ENCODE assay signal across 9 mouse cellular contexts in the genomic region with DNA sequence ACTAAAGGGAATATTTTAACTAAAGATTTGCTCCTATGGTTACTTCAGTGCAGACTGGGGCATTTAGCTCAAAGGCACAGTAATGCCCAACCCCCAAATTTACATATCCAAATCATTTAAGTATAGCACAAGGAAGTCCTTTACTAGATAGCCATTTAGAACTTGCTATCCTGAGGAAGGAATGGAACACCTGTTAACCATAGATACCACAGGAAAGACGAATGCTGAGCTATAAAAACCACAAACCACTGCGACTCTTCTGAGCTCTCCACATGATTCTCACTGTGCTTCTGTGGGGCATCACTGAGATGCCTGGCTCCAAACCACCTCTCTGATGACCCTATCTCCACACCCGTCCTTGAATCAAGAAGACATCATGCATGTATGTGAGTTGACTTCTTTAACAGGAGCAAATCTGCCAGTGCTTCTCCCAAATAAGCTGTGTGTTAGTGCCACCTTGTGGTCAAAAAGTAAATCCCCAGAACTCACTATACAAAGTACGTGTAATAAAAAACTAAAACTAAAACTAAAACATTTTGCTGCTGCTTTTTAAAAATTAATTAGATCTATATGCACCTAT. TPM values are rescaled to one million over a fixed set of nuclear protein-coding genes. Genes with fewer than 3 reads are reported as not detected.
DNase-seq lines count a peak whose midpoint lies in the region; ATAC-seq and TF ChIP-seq lines count a peak whose summit lies in the region.
"Had no signal": no experiment of that assay in that cellular context is flagged by ENCODE, and none has a peak within 500 bp of the region (broad histone marks: within the 10 kb centered on the region; RNA-seq: fewer than 3 reads in every experiment).

No protein-coding gene starts in this region.

- intact Hi-C loops in left cerebral cortex, postnatal 14 days (cut with DNase I) = loop anchor here (2.0 to 10.0 kb wide), 2 partner anchors 908 to 1358 kb away; no protein-coding TSS in a partner anchor

- no peak overlapping the region for H3K27ac ChIP-seq in liver, adult 2 months (replicated peaks; ENCODE audit: insufficient read depth, low read depth, low read length)
- H3K27ac ChIP-seq in liver, embryonic 11.5 days (ENCODE audit: low read depth, low read length) = no peak overlapping the region
- H3K27ac ChIP-seq in hindbrain, embryonic 15.5 days (replicated peaks) = no peak overlapping the region
- no peak overlapping the region for H3K27ac ChIP-seq in neural tube, embryonic 14.5 days (ENCODE audit: low read depth, low read length)

- peak; percentile 35 for TF ChIP-seq CTCF in liver, adult 2 months (IDR thresholded peaks at IDR 0.05; ENCODE audit: low read depth, low read length)

- H3K9ac ChIP-seq in liver, adult 2 months (ENCODE audit: low read depth, low read length) = no peak overlapping the region
- no peak overlapping the region for H3K9ac ChIP-seq in liver, embryonic 11.5 days (ENCODE audit: low read depth, low read length)
- no peak overlapping the region for H3K9ac ChIP-seq in hindbrain, embryonic 15.5 days
- H3K9ac ChIP-seq in neural tube, embryonic 14.5 days (replicated peaks; ENCODE audit: low read depth, low read length) = no peak overlapping the region

- no peak overlapping the region for H3K4me2 ChIP-seq in liver, embryonic 11.5 days
- H3K4me2 ChIP-seq in hindbrain, embryonic 15.5 days = no peak overlapping the region
- H3K4me2 ChIP-seq in neural tube, embryonic 14.5 days (ENCODE audit: low read depth, low read length) = no peak overlapping the region

- no peaks in the 10 kb centered on the region for H3K4me1 ChIP-seq in liver, adult 2 months (ENCODE audit: control insufficient read depth, insufficient read depth, low read length)
- H3K4me1 ChIP-seq in liver, embryonic 11.5 days (replicated peaks; ENCODE audit: control insufficient read depth, insufficient read depth, low read length) = no peaks in the 10 kb centered on the region
- 0 out of 2 replicates have a peak, but pooled peaks cover 2% of the 10 kb centered on the region for H3K4me1 ChIP-seq in hindbrain, embryonic 15.5 days (replicated peaks)
- H3K4me1 ChIP-seq in neural tube, embryonic 14.5 days (ENCODE audit: control insufficient read depth, insufficient read depth, low read length) = no peaks in the 10 kb centered on the region

- H3K36me3 ChIP-seq in liver, adult 2 months (ENCODE audit: control insufficient read depth, insufficient read depth, low read length) = no peaks in the 10 kb centered on the region
- no peaks in the 10 kb centered on the region for H3K36me3 ChIP-seq in liver, embryonic 11.5 days (ENCODE audit: control insufficient read depth, insufficient read depth, low read length)
- no peaks in the 10 kb centered on the region for H3K36me3 ChIP-seq in hindbrain, embryonic 15.5 days
- H3K36me3 ChIP-seq in neural tube, embryonic 14.5 days (ENCODE audit: control insufficient read depth, insufficient read depth, low read length) = no peaks in the 10 kb centered on the region

- H3K4me3 ChIP-seq in liver, adult 2 months (ENCODE audit: insufficient read depth, low read depth, low read length) = no peak overlapping the region
- no peak overlapping the region for H3K4me3 ChIP-seq in liver, embryonic 11.5 days (ENCODE audit: low read depth, low read length)
- no peak overlapping the region for H3K4me3 ChIP-seq in hindbrain, embryonic 15.5 days
- H3K4me3 ChIP-seq in neural tube, embryonic 14.5 days (ENCODE audit: low read depth, low read length) = no peak overlapping the region

- no peak for TF ChIP-seq POLR2A in liver, adult 2 months (IDR thresholded peaks at IDR 0.05; ENCODE audit: extremely low read depth, insufficient read depth, low read length)

- H3K9me3 ChIP-seq in liver, embryonic 11.5 days (ENCODE audit: control insufficient read depth, low read length) = no peaks in the 10 kb centered on the region
- no peaks in the 10 kb centered on the region for H3K9me3 ChIP-seq in hindbrain, embryonic 15.5 days
- H3K9me3 ChIP-seq in neural tube, embryonic 14.5 days (ENCODE audit: control insufficient read depth, low read length) = no peaks in the 10 kb centered on the region

- no peaks in the 10 kb centered on the region for H3K79me2 ChIP-seq in liver, adult 2 months (ENCODE audit: control insufficient read depth, insufficient read depth, low read length)

- WGBS in liver, adult 2 months = 38% methylated on average over 4 of the region's 4 CpGs
- 15% methylated on average over 4 of the region's 4 CpGs for WGBS in liver, embryonic 11.5 days
- WGBS in hindbrain, embryonic 15.5 days = 39% methylated on average over 4 of the region's 4 CpGs
- WGBS in neural tube, embryonic 14.5 days = 36% methylated on average over 4 of the region's 4 CpGs

- H3K27me3 ChIP-seq in liver, adult 2 months (ENCODE audit: control insufficient read depth, insufficient read depth, low read length) = no peaks in the 10 kb centered on the region
- H3K27me3 ChIP-seq in liver, embryonic 11.5 days (replicated peaks; ENCODE audit: control insufficient read depth, insufficient read depth, low read length) = no peaks in the 10 kb centered on the region
- no peaks in the 10 kb centered on the region for H3K27me3 ChIP-seq in hindbrain, embryonic 15.5 days
- no peaks in the 10 kb centered on the region for H3K27me3 ChIP-seq in neural tube, embryonic 14.5 days (ENCODE audit: control insufficient read depth, insufficient read depth, low read length)

- ATAC-seq in liver, embryonic 11.5 days (replicated peaks; ENCODE audit: low FRiP score) = no peak
- peak; percentile 84 for ATAC-seq in common myeloid progenitor, adult 5-6 weeks (replicated peaks; ENCODE audit: low read depth, poor library complexity, severe bottlenecking)
- peak; percentile 61; the same call in 1 of the 2 replicates for ATAC-seq in hindbrain, embryonic 15.5 days (ENCODE audit: low FRiP score, low read depth)
- peak; percentile 62; the same call in 1 of the 2 replicates for ATAC-seq in neural tube, embryonic 14.5 days (ENCODE audit: low read depth)

- peak; percentile 59 for DNase-seq in liver, adult 2 months (ENCODE audit: extremely low read depth, low read depth, low spot score)
- no peak for DNase-seq in liver, embryonic 11.5 days (ENCODE audit: low spot score)
- peak; percentile 76 for DNase-seq in MN1 (ENCODE audit: low spot score)
- peak; percentile 67 to 71 for DNase-seq in left cerebral cortex, postnatal 14 days (ENCODE audit: low spot score in 2 of 2)
- no peak for DNase-seq in ovary, postnatal 36 days (ENCODE audit: low spot score)

RNA-seq across cellular contexts. Expression of gene Tma16, which starts 10.8 kb away (rescaled TPM):
- total RNA-seq in liver, adult 2 months (2014; rRNA removed) = 2.9 and 3.4 TPM in 2 replicates
- polyA plus RNA-seq in liver, adult 2 months (2012; rRNA removed) = 0.55 and 1.5 TPM in 2 replicates
- 19.5 and 20.9 TPM in 2 replicates for polyA plus RNA-seq in liver, embryonic 11.5 days (2014; fragmentation: Nextera tagmentation; extraction: Ambion mirVana)
- total RNA-seq in common myeloid progenitor, adult 5-6 weeks (2017) = 44.7 and 57.1 TPM in 2 replicates
- polyA plus RNA-seq in hindbrain, embryonic 15.5 days (2015; fragmentation: Nextera tagmentation; extraction: Ambion mirVana) = 10.8 and 11.0 TPM in 2 replicates
- total RNA-seq in left cerebral cortex, postnatal 14 days (2021) = 1 to 10 TPM; 7.7 to 8.0 TPM
- 11.3 and 12.8 TPM in 2 replicates for polyA plus RNA-seq in neural tube, embryonic 14.5 days (2014; fragmentation: Nextera tagmentation; extraction: Ambion mirVana)

RNA-seq across cellular contexts. Expression of gene Tktl2, which starts 14.5 kb away (rescaled TPM):
- not detected in 2 replicates for total RNA-seq in liver, adult 2 months (2014; rRNA removed)
- not detected in 2 replicates for polyA plus RNA-seq in liver, adult 2 months (2012; rRNA removed)
- not detected in 2 replicates for polyA plus RNA-seq in liver, embryonic 11.5 days (2014; fragmentation: Nextera tagmentation; extraction: Ambion mirVana)
- not detected in 2 replicates for total RNA-seq in common myeloid progenitor, adult 5-6 weeks (2017)
- polyA plus RNA-seq in hindbrain, embryonic 15.5 days (2015; fragmentation: Nextera tagmentation; extraction: Ambion mirVana) = 0.04 TPM in 1 of 2 replicates, not detected in the other
- total RNA-seq in left cerebral cortex, postnatal 14 days (2021) = under 1 TPM; 0.22 to 0.42 TPM
- polyA plus RNA-seq in neural tube, embryonic 14.5 days (2014; fragmentation: Nextera tagmentation; extraction: Ambion mirVana) = not detected in 2 replicates
- polyA plus RNA-seq: liver, embryonic 16.5 days had no signal

Comparison
In these comparisons a context has a peak if more than half of its experiments do, and no peak if none do; other contexts are left out.
1. DNase-seq: peak in liver, adult 2 months (single experiment), MN1 (single experiment) and left cerebral cortex, postnatal 14 days (2 of 2); none in liver, embryonic 11.5 days (single experiment) and ovary, postnatal 36 days (single experiment).